Mouse (Mus musculus) embryo, embryonic 11.5 days (tissue): Measurements from ENCODE around the gene Sept6.

Experiments used
- DNase-seq: peaks from one replicate; pipeline ENCODE4 v3.0.0-alpha.2; 2012; ENCODE audit warnings: low read depth, low spot score

The Sept6 gene

GRCm38 (mm10) chrX:36991694-36992093, at the start of gene Sept6:
Sept6 (minus strand) TSS chrX:36991794.
- no peak for DNase-seq

- no peak for DNase-seq
Observed at GRCm38 (mm10) chrX:37028378-37028777, 36.8 kb upstream of the Sept6 start.

- DNase-seq = no peak
Observed at GRCm38 (mm10) chrX:37023652-37024309, 32.2 kb upstream of the Sept6 start.

- peak; percentile 31 for DNase-seq
Observed at GRCm38 (mm10) chrX:37022690-37023089, 31.1 kb upstream of the Sept6 start.

GRCm38 (mm10) chrX:37019045-37019444, 27.5 kb upstream of the Sept6 start:
- no peak for DNase-seq

GRCm38 (mm10) chrX:37018150-37018654, 26.6 kb upstream of the Sept6 start:
- DNase-seq = no peak

GRCm38 (mm10) chrX:37013870-37014269, 22.3 kb upstream of the Sept6 start:
- DNase-seq = no peak

GRCm38 (mm10) chrX:36991039-36991438, 555 bp downstream of the Sept6 start:
- no peak for DNase-seq

GRCm38 (mm10) chrX:36989752-36990404, 1.7 kb downstream of the Sept6 start:
- no peak for DNase-seq

GRCm38 (mm10) chrX:36989234-36989751, 2.3 kb downstream of the Sept6 start:
- DNase-seq = peak; percentile 54

GRCm38 (mm10) chrX:36988754-36989153, 2.8 kb downstream of the Sept6 start:
- DNase-seq = peak; percentile 5

- no peak for DNase-seq
Observed at GRCm38 (mm10) chrX:36987851-36988250, 3.7 kb downstream of the Sept6 start.

GRCm38 (mm10) chrX:36985041-36985440, 6.6 kb downstream of the Sept6 start:
- DNase-seq = no peak

- peak; percentile 38 for DNase-seq
Observed at GRCm38 (mm10) chrX:36983654-36984311, 7.8 kb downstream of the Sept6 start.

- DNase-seq = peak; percentile 7
Observed at GRCm38 (mm10) chrX:36982892-36983653, 8.5 kb downstream of the Sept6 start.

GRCm38 (mm10) chrX:36980563-36981187, 10.9 kb downstream of the Sept6 start:
- no peak for DNase-seq

GRCm38 (mm10) chrX:36977863-36978262, 13.7 kb downstream of the Sept6 start:
- no peak for DNase-seq

GRCm38 (mm10) chrX:36976980-36977379, 14.6 kb downstream of the Sept6 start:
- no peak for DNase-seq

GRCm38 (mm10) chrX:36976272-36976671, 15.3 kb downstream of the Sept6 start:
- no peak for DNase-seq

GRCm38 (mm10) chrX:36974905-36975304, 16.7 kb downstream of the Sept6 start:
- DNase-seq = no peak

GRCm38 (mm10) chrX:36972951-36973471, 18.6 kb downstream of the Sept6 start:
- no peak for DNase-seq
